Mouse (Mus musculus) fibroblast of lung, adult 2 months (primary cell): ENCODE measurements around the gene Mael.

Experiments
- DNase-seq: peaks from one replicate; pipeline ENCODE4 v3.0.0-alpha.2; 2011; ENCODE audit warnings: low read depth

Gene Mael

GRCm38 (mm10) chr1:166238315-166238969, at the start of gene Mael:
Gene Mael, minus strand, starts transcription at chr1:166238747.
- no peak for DNase-seq

DNA sequence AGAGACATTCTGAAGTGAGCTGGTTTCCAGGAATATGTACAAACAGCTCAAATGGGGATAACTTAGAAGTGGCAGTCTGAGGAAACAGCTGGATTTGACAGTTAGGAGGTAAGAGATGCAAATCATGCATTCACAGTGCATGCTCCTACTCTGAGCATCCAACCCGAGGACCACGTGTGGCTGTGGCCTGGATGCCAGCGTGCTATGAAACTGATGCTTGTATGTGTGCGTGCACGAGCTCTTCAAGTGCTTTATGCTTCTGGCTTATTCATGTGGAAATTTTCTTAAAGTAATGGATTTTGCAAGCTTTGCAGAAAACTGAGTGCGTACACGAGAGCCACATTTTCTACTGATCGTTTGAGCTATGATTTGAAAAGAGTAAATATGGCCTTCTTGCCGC, 47.7 kb upstream of the Mael start:
- no peak for DNase-seq

DNA sequence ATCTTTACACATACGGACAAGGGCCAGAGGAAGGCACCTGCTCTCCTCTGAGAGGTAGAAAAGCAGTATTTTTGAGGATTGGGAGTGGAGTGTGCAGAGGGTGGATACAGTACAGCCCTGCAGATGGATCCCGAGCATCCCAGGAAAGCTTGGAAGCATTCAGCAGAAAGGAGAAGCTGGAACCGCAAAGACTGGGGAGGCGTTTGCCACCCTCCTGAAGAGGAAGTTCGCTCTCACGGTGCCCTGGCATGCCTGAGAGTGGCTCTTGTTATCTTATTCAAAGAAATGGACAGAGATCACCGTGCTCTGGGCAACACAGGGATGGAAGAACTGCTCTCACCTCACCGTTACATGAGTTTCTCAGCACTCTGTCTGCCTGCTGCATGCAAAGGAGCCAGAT, 45.8 kb upstream of the Mael start:
- DNase-seq, result no peak

- no peak for DNase-seq
Measured at GRCm38 (mm10) chr1:166283451-166283850, 44.9 kb upstream of the Mael start.

GRCm38 (mm10) chr1:166282597-166283210, 44.2 kb upstream of the Mael start:
- DNase-seq, result no peak

DNA sequence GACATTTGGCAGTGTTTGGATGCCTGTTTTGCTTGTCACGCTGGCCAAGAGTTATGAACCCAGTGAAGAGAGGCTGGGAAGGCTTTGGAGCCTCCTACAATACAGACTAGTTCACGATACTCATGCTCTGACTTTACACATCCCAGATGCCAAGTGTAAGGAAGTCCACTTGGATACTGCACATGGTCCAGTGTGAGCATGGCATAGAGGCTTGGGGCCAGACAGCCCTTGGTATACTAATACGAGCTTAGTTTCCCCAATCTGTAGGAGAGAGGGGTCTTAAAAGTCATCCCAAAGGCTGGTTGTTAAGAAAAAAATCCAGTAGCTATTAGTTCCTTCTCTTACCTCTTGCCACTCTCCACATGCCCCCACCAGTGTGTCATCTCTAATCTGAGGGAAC, 43.3 kb upstream of the Mael start:
- no peak for DNase-seq

DNA sequence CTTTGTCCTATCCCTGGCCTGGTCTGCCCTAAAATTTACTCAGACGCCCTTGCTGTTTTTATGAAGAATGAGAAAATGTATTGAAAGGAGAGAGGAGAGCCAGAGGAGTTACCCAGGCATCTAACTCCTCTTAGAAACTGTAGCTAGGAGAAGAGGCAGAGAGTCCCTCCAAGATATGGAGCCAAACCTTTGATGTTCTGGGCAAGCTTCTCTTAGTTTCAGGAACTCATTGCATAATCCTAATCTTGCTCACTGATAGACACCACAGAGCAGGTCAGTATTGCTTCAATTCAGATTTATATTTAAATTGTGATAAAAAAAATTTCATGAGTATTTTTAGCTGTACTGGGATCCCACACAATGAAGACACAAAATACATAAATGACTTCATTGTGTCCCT, 42.7 kb upstream of the Mael start:
- no peak for DNase-seq

DNA sequence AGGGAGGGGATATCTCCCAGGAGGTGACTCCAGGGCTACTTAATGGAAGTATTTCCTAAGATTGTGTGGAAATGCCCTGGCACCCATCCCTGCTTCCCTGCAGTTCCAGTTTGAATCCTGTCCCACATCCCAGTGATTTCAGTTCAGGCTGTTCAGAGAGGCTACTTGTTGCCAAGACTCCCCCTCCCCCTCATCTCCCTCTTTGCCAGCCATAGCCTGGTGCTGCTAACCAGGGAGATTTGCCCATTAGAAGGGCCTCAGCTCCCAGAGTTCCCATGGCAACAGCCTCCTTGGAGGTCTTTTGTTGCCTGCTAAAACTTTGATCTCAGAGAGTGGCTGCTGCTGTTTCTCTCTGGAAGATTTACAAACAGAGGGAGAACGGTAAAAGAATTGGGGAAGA, 42.0 kb upstream of the Mael start:
- DNase-seq, result no peak

DNA sequence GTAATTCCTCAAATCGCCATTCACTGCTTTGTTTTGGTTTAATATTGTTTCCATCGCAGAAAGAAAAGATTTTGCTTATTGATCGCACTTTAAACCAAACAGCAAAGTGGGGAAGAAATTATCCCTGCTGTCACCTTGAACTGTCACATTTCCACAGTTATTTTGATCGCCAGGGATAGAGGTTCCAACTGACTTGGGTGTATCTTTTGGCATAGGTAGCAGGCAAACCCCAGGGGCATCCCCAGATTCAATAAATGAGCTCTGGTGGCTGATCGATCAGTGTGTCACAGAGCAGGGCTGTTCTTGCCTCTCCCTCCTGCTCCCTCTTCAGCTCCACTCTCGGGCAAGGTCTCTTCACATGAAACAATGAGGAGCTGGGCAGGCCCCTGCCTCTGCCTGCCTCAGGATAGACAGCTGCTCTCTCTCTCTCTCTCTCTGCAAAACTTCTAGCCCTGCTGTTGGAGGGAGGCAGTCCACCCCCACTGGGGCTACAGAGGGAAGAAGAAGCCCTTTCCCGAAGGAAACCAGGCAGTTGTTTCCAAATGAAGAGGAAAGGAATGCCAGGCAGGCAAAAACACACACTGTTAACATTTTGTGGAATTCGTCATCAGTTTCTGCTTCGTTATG, 41.1 kb upstream of the Mael start:
- no peak for DNase-seq

DNA sequence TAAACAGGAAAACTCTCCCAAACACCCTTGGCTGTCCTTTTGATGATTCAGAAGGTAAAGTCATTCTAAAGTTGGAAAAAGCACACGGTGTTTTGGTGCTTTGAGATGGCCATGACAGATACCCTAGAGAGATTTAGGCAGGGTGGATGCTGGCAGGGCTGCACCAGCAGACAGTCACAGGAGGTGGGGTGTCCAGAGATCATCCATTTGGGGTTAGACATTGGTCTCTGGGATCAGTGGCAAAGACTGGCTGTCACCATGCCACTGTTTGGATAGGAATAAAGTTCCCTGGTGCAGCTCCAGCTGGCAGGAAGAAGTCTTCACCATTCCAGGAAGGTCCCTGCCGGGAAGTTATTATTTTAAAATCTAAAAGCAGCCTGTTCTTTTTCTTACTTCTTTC, 40.2 kb upstream of the Mael start:
- no peak for DNase-seq

DNA sequence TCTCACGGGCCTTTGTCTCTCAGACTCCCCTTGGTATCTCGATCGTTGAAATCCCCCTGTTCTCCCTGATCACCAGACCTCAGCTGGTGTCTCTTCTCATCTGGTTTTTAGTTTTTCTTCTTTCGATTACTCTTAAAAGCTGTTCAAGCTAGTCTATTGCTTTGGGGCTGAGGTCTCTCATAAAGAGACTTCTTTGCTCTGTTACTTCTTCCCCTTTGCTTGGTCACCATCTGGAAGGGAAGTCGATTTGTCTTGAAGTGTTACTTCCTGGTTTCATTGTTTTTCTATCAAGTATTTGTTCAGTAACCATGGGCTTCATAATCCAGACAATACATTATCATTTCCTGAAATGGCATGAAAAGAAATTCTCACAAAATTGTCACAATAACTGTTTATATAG, 29.7 kb upstream of the Mael start:
- no peak for DNase-seq

GRCm38 (mm10) chr1:166266918-166267317, 28.4 kb upstream of the Mael start:
- DNase-seq, result no peak

DNA sequence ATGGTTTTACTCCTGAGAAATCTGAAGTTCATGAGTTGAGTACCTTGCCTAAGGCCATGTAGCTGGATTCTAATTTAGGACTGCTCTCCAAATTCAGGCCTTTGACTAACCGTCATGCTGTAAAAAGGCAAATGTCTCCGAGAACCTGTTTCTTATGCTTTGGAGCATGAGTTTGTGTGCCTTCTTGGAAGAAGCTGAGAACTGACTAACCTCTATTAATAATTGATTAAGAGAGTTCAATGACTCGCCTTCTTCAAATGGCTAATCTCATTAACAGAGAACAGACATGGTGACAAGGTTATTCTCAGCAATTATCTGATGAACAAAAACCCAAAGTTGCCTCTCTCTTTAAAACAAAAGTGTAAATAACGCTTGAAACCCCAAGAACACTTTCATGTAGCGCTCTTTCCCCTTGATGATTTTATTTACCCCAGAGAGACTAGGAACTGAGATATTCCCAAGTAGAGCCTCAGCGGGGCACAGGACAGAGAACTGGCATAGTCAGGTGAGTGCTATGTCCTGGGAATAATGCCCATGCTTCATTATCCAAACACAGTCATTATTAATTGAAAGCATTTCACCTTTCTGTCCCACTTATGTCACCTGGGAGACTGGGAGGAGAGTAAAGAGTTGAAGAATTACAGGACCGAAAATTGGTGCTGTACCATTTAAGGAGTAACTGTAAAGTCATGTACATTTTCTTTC, 27.6 kb upstream of the Mael start:
- no peak for DNase-seq

GRCm38 (mm10) chr1:166259526-166259925, 21.0 kb upstream of the Mael start:
- DNase-seq, result no peak

DNA sequence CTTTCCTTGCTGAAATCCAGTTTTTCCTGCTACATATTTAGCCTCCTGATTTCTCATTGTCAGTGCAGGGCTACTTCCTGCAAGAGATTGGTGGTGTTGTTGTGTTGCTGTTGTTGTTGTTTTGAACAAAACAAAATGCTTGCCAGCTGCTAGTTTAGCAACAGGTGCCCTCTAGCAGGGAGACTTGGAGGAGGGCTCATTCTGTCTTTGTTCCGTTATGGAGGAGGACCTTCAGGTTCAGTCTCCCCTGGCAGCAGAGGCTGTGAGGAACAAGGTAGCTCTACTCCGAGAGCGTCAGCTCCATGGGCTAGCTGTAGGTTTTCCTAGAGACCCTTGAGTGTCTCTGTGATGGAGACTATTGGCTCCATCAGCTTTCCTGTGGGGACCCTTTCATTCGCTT, 18.4 kb upstream of the Mael start:
- DNase-seq, result no peak

DNA sequence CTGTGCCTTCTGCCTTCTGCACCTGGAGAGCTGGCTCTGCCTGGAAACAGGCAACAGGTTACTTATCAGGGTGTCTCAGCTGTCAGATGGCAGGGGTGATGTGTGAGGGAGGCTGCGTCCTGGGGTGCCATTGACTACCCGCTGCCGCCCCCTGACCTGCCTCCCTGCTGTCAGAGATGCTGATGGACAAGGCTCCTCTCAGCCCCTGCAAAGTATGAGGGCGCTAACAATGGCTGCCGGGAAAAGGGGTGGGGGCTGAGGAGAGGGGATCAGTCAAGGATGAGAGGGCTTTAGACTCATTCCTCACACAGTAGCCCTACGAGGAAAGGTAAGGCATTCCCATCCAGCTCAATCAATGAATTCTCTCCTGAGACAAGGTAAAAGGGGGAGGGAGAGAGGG, 17.8 kb upstream of the Mael start:
- DNase-seq, result no peak

DNA sequence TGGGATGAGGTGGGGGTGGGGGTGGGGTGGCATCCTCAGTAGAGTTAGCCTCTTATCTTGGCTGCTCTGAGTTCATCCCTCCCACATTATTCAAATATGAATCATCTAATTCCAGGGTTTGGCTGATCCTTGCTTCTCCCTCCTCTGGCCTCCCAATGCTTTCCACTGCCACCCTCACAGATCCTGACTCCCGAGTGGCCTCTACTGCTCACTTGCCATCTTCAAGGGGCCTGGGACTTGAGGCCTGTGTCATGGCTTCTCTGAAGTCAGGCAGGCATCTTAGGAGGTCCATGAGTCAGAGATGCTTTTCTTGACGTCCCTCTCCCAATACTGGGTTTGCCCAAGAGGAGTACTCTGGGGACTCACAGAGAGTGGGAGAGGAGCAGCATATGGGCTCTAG, 17.1 kb upstream of the Mael start:
- no peak for DNase-seq

DNA sequence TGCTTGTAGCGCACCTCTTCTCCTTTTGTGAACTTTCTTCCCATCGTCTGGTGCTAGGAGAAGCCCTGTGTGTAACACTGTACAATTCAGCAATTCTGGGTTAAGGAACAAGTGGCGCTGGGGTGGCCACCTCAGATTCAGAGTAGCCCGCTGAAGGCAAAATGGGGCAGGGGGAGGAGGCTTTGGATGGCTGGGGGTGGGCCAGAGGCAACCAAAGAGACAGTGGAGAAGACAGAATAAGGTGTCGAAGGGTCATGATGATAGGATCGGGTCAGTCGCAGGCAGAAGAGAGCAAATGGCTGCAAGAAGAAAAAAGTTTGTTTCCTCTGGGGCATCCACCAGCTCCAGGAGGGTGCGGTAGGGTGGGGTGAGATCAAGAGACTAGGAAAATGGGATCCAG, 16.5 kb upstream of the Mael start:
- DNase-seq, result no peak

DNA sequence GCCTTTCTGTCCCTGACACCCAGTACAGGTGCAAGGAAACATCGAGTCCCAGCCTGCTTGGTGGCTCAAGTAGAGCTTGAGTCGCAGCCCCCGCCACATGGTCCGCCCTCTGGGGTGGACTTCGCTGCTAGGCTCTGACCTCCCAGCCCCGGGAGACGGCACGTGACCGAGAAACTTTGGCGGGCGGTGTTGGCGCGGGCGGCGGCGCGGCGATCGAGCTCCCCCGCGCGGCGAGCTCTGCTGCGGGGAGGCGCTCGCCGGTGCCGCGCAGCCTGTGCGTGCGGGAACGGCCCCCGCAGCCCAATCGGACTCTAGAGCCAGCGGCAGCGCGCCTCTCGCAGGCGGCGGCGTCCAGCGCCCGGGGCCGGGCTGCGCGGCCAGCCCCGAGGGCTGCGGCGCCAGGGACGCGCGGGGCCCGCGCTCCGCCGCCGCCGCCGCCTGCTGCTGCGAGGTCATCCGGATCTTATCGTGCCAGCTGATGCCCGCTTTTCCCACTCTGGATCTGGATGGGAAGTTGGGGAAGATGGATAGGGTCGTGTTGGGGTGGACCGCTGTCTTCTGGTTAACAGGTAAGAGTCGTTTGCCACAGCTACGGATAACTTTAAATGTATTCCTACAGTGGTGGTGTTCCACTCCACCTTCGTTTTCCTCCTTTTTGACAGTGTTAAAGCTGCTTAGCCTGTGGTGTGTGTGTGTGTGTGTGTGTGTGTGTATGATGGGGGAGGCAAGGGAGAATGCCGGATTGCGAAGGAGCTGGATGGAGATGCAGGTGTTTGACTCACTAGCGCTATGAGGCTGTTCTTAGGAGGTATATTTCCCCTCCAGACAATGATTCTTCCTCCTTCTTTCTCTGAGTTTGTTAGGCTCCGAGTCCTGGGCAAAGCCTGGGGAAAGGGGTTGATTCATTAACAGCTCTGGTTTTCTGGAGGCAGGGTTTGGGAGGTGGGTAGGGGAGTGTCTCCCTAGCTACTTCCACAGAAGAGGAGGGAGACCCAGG, 15.6 kb upstream of the Mael start, which contains the start of gene Ildr2:
Gene Ildr2, plus strand, starts transcription at position 242 of the 997 bp plus-strand sequence.
- no peak for DNase-seq

GRCm38 (mm10) chr1:166244285-166244684, 5.7 kb upstream of the Mael start:
- no peak for DNase-seq

DNA sequence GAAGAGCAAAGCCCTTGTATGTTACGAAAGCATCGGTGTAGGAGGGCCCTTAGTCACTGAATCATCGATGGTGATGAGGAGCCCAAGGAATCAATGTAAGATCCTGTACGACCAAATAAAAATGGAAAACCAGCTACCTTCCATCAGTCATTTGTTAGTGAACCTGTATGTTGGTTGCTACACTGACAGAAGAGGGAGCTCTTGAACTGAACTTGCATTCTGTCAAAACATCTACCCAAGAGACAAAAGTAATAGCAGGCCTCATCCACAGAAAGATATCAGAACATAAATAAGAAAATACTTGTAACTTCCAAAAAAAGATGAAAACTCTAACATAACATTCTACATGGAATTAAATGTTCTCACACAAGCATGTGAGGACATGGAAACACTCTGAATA, 24.4 kb downstream of the Mael start:
- peak; percentile 7 for DNase-seq

- DNase-seq, result no peak
Measured at GRCm38 (mm10) chr1:166209371-166209770, 29.2 kb downstream of the Mael start.
